Mouse (Mus musculus): ENCODE data around the gene Tead1.

- no peak for TF ChIP-seq CTCF (IDR thresholded peaks at IDR 0.05; ENCODE audit: insufficient read depth, low read depth, low read length)
- no peak for TF ChIP-seq POLR2A (IDR thresholded peaks at IDR 0.05; ENCODE audit: insufficient read depth, low read depth, low read length)
Measured at GRCm38 (mm10) chr7:112833132-112833531, 154.0 kb downstream of the Tead1 start.
